Mouse (Mus musculus) kidney, embryonic 15.5 days (tissue): ENCODE measurements at regions not wholly inside any gene's neighbourhood (a gene's known extent, or its start where the extent isn't known, plus 50 kb on each side); places are given as distances from the start of the nearest gene placed in this dataset.

ENCODE experiments used
- ATAC-seq: fragments of 200-750 bp; cut with Nextera tagmentation; replicated peaks from 2 replicates; pipeline ENCODE4 v1.8.0; 2017; ENCODE audit warnings: moderate TSS enrichment; ENCODE audit not compliant: low FRiP score
- H3K27ac ChIP-seq: fragments of 300-500 bp; sonication (generic); 2 replicates; pipeline ENCODE4 v1.5.1; 2015; ENCODE audit warnings: mild to moderate bottlenecking, inconsistent platforms
- H3K27me3 ChIP-seq: fragments of 300-500 bp; sonication (generic); 2 replicates; pipeline ENCODE4 v1.6.1; 2015; ENCODE audit warnings: inconsistent platforms
- H3K36me3 ChIP-seq: fragments of 300-500 bp; sonication (generic); 2 replicates; pipeline ENCODE4 v1.6.1; 2015; ENCODE audit warnings: inconsistent platforms
- H3K4me1 ChIP-seq: fragments of 300-500 bp; sonication (generic); 2 replicates; pipeline ENCODE4 v1.6.1; 2015; ENCODE audit warnings: inconsistent platforms
- H3K4me2 ChIP-seq: fragments of 300-500 bp; sonication (generic); 2 replicates; pipeline ENCODE4 v1.6.1; 2015; ENCODE audit warnings: moderate library complexity, mild to moderate bottlenecking, inconsistent platforms
- H3K4me3 ChIP-seq: fragments of 300-500 bp; sonication (generic); replicated peaks from 2 replicates; pipeline ENCODE4 v1.5.1; 2015; ENCODE audit warnings: mild to moderate bottlenecking, inconsistent platforms
- H3K9ac ChIP-seq: fragments of 300-500 bp; sonication (generic); 2 replicates; pipeline ENCODE4 v1.6.1; 2015; ENCODE audit warnings: mild to moderate bottlenecking, inconsistent platforms
- H3K9me3 ChIP-seq: fragments of 300-500 bp; sonication (generic); replicated peaks from 2 replicates; pipeline ENCODE4 v1.6.1; 2016; ENCODE audit warnings: inconsistent platforms
- WGBS: fragments of 180-500 bp; shearing (Covaris S2); methylation state at CpG from one replicate; pipeline ENCODE4 v1.1.7; 2015; ENCODE audit warnings: mixed read lengths; 5-methylcytosine and 5-hydroxymethylcytosine counted together

GRCm38 (mm10) chr5:4593638-4594381, 164.0 kb downstream of the Fzd1 start:
- no peaks in the 10 kb centered on the region for H3K9me3 ChIP-seq
- 80% methylated on average over 5 of the region's 5 CpGs for WGBS
- no peak overlapping the region for H3K4me3 ChIP-seq
- H3K4me2 ChIP-seq: no peak overlapping the region
- H3K9ac ChIP-seq: no peak overlapping the region
- H3K36me3 ChIP-seq: no peaks in the 10 kb centered on the region
- no peaks in the 10 kb centered on the region for H3K27me3 ChIP-seq
- ATAC-seq: no peak
- no peak overlapping the region for H3K27ac ChIP-seq
- H3K4me1 ChIP-seq: no peaks in the 10 kb centered on the region

GRCm38 (mm10) chr5:4591721-4592120, 166.1 kb downstream of the Fzd1 start:
- no peak for ATAC-seq
- Histone ChIP-seq H3K27ac (no peak overlapping the region), H3K4me3 (no peak overlapping the region), H3K4me1 (no peaks in the 10 kb centered on the region), H3K27me3 (no peaks in the 10 kb centered on the region), H3K9me3 (no peaks in the 10 kb centered on the region), H3K4me2 (no peak overlapping the region), H3K9ac (no peak overlapping the region), H3K36me3 (no peaks in the 10 kb centered on the region)
- 48% methylated on average over 1 of the region's 1 CpGs for WGBS

GRCm38 (mm10) chr5:4582702-4583475, 174.9 kb downstream of the Fzd1 start:
- H3K4me3 ChIP-seq: no peak overlapping the region
- no peaks in the 10 kb centered on the region for H3K27me3 ChIP-seq
- no peaks in the 10 kb centered on the region for H3K9me3 ChIP-seq
- 91% methylated on average over 1 of the region's 1 CpGs for WGBS
- H3K27ac ChIP-seq: no peak overlapping the region
- ATAC-seq: no peak
- H3K4me2 ChIP-seq: no peak overlapping the region
- H3K36me3 ChIP-seq: no peaks in the 10 kb centered on the region
- no peaks in the 10 kb centered on the region for H3K4me1 ChIP-seq
- no peak overlapping the region for H3K9ac ChIP-seq

- no peak for ATAC-seq
- Histone ChIP-seq H3K9ac (no peak overlapping the region), H3K27me3 (no peaks in the 10 kb centered on the region), H3K4me3 (no peak overlapping the region), H3K36me3 (no peaks in the 10 kb centered on the region), H3K4me1 (no peaks in the 10 kb centered on the region), H3K9me3 (no peaks in the 10 kb centered on the region), H3K27ac (no peak overlapping the region), H3K4me2 (no peak overlapping the region)
- 85% methylated on average over 8 of the region's 8 CpGs for WGBS
Measured at GRCm38 (mm10) chr5:4580185-4580839, 177.5 kb downstream of the Fzd1 start.

- ATAC-seq: no peak
- WGBS: 61% methylated on average over 3 of the region's 3 CpGs
- Histone ChIP-seq H3K27ac (no peak overlapping the region), H3K4me3 (no peak overlapping the region), H3K27me3 (no peaks in the 10 kb centered on the region), H3K4me2 (no peak overlapping the region), H3K9me3 (no peaks in the 10 kb centered on the region), H3K9ac (no peak overlapping the region), H3K36me3 (no peaks in the 10 kb centered on the region), H3K4me1 (no peaks in the 10 kb centered on the region)
Measured at GRCm38 (mm10) chr5:4578856-4579255, 179.0 kb downstream of the Fzd1 start.

- H3K36me3 ChIP-seq: no peaks in the 10 kb centered on the region
- 92% methylated on average over 6 of the region's 6 CpGs for WGBS
- no peaks in the 10 kb centered on the region for H3K27me3 ChIP-seq
- no peaks in the 10 kb centered on the region for H3K9me3 ChIP-seq
- no peak overlapping the region for H3K27ac ChIP-seq
- no peak overlapping the region for H3K4me2 ChIP-seq
- no peak for ATAC-seq
- H3K4me1 ChIP-seq: no peaks in the 10 kb centered on the region
- no peak overlapping the region for H3K9ac ChIP-seq
- no peak overlapping the region for H3K4me3 ChIP-seq
Measured at GRCm38 (mm10) chr5:4577179-4577578, 180.7 kb downstream of the Fzd1 start.

- H3K27ac ChIP-seq: no peak overlapping the region
- peaks cover 8% of the 10 kb centered on the region for H3K4me1 ChIP-seq
- H3K9ac ChIP-seq: no peak overlapping the region
- no peak for ATAC-seq
- H3K27me3 ChIP-seq: no peaks in the 10 kb centered on the region
- H3K4me2 ChIP-seq: no peak overlapping the region
- no peak overlapping the region for H3K4me3 ChIP-seq
- no peaks in the 10 kb centered on the region for H3K36me3 ChIP-seq
- 60% methylated on average over 6 of the region's 6 CpGs for WGBS
- H3K9me3 ChIP-seq: no peaks in the 10 kb centered on the region
Measured at GRCm38 (mm10) chr5:4563862-4564261, 194.0 kb downstream of the Fzd1 start.

GRCm38 (mm10) chr5:4561661-4562060, 196.2 kb downstream of the Fzd1 start:
- Histone ChIP-seq H3K36me3 (no peaks in the 10 kb centered on the region), H3K9ac (no peak overlapping the region), H3K4me3 (no peak overlapping the region), H3K27me3 (no peaks in the 10 kb centered on the region), H3K4me2 (no peak overlapping the region), H3K4me1 (peaks cover 8% of the 10 kb centered on the region), H3K9me3 (no peaks in the 10 kb centered on the region), H3K27ac (0 out of 2 replicates have a peak overlapping the region, but pooled peaks have one; percentile 24)
- 32% methylated on average over 8 of the region's 8 CpGs for WGBS
- ATAC-seq: no peak

- no peaks in the 10 kb centered on the region for H3K36me3 ChIP-seq
- no peak overlapping the region for H3K9ac ChIP-seq
- no peak overlapping the region for H3K4me3 ChIP-seq
- H3K4me1 ChIP-seq: peaks cover 8% of the 10 kb centered on the region
- ATAC-seq: peak; percentile 15; the same call in 1 of the 2 replicates
- H3K27ac ChIP-seq: peak overlapping the region; percentile 24; the same call in 1 of the 2 replicates
- 49% methylated on average over 4 of the region's 4 CpGs for WGBS
- no peaks in the 10 kb centered on the region for H3K27me3 ChIP-seq
- H3K4me2 ChIP-seq: no peak overlapping the region
- no peaks in the 10 kb centered on the region for H3K9me3 ChIP-seq
Measured at GRCm38 (mm10) chr5:4561139-4561470, 196.7 kb downstream of the Fzd1 start.

- ATAC-seq: peak; percentile 69
Measured at GRCm38 (mm10) chr5:4560370-4561138, 197.3 kb downstream of the Fzd1 start.

GRCm38 (mm10) chr5:4554972-4555371, 202.9 kb downstream of the Fzd1 start:
- Histone ChIP-seq H3K36me3 (no peaks in the 10 kb centered on the region), H3K9me3 (no peaks in the 10 kb centered on the region), H3K4me1 (no peaks in the 10 kb centered on the region), H3K4me3 (no peak overlapping the region), H3K4me2 (no peak overlapping the region), H3K27me3 (no peaks in the 10 kb centered on the region), H3K27ac (no peak overlapping the region), H3K9ac (no peak overlapping the region)
- WGBS: 55% methylated on average over 2 of the region's 2 CpGs
- ATAC-seq: no peak

More at GRCm38 (mm10) chr5:4560370-4561138, 197.3 kb downstream of the Fzd1 start:
- no peaks in the 10 kb centered on the region for H3K36me3 ChIP-seq
- H3K9ac ChIP-seq: no peak overlapping the region
- 54% methylated on average over 7 of the region's 7 CpGs for WGBS
- no peaks in the 10 kb centered on the region for H3K27me3 ChIP-seq
- peak overlapping the region; percentile 24; the same call in 1 of the 2 replicates for H3K27ac ChIP-seq
- no peaks in the 10 kb centered on the region for H3K9me3 ChIP-seq
- H3K4me3 ChIP-seq: no peak overlapping the region
- no peak overlapping the region for H3K4me2 ChIP-seq
- H3K4me1 ChIP-seq: peaks cover 8% of the 10 kb centered on the region
